Mouse (Mus musculus) v-Abl transformed pro-B cells (cell line): ENCODE measurements at regions not wholly inside any gene's neighbourhood (a gene's known extent, or its start where the extent isn't known, plus 50 kb on each side); places are given as distances from the start of the nearest gene placed in this dataset.

Experiments
- in situ Hi-C, 2 experiments: fragments of 400-800 bp; cut with MboI; formaldehyde crosslinking; loops; one replicate each; pipeline ENCODE4 v1.15.1; 2025; ENCODE audit not compliant: unreplicated experiment in 2 of 2

- in situ Hi-C loops, result no loop called here
These were observed 200.7 kb upstream of the Rnd3 start for GRCm38 (mm10) chr2:51349614-51350013.

- in situ Hi-C loops, result no loop called here
These were observed 199.9 kb upstream of the Rnd3 start for GRCm38 (mm10) chr2:51348774-51349173.

GRCm38 (mm10) chr2:51347086-51347485 lies 198.2 kb upstream of the Rnd3 start:
- in situ Hi-C loops, result no loop called here

GRCm38 (mm10) chr2:51342421-51342820 lies 193.5 kb upstream of the Rnd3 start:
- in situ Hi-C loops, result no loop called here

GRCm38 (mm10) chr2:51334437-51334836 lies 185.5 kb upstream of the Rnd3 start:
- in situ Hi-C loops, result no loop called here

- in situ Hi-C loops, result no loop called here
These were observed 178.2 kb upstream of the Rnd3 start for GRCm38 (mm10) chr2:51327081-51327480.

- in situ Hi-C loops, result no loop called here
These were observed 172.8 kb upstream of the Rnd3 start for GRCm38 (mm10) chr2:51321676-51322075.

- in situ Hi-C loops, result no loop called here
These were observed 167.5 kb upstream of the Rnd3 start for GRCm38 (mm10) chr2:51316452-51316851.

GRCm38 (mm10) chr2:51313414-51313813 lies 164.5 kb upstream of the Rnd3 start:
- in situ Hi-C loops, result no loop called here

GRCm38 (mm10) chr2:51306257-51306656 lies 157.3 kb upstream of the Rnd3 start:
- in situ Hi-C loops, result no loop called here

- in situ Hi-C loops, result no loop called here
These were observed 156.5 kb upstream of the Rnd3 start for GRCm38 (mm10) chr2:51305411-51305810.

- in situ Hi-C loops, result no loop called here
These were observed 155.8 kb upstream of the Rnd3 start for GRCm38 (mm10) chr2:51304694-51305093.

GRCm38 (mm10) chr2:51290659-51291260 lies 141.8 kb upstream of the Rnd3 start:
- in situ Hi-C loops, result no loop called here

- in situ Hi-C loops, result no loop called here
These were observed 139.8 kb upstream of the Rnd3 start for GRCm38 (mm10) chr2:51288678-51289077.

- in situ Hi-C loops, result no loop called here
These were observed 136.7 kb upstream of the Rnd3 start for GRCm38 (mm10) chr2:51285632-51286031.

- in situ Hi-C loops, result no loop called here
These were observed 135.9 kb upstream of the Rnd3 start for GRCm38 (mm10) chr2:51284781-51285225.

- in situ Hi-C loops, result no loop called here
These were observed 130.6 kb upstream of the Rnd3 start for GRCm38 (mm10) chr2:51279396-51280045.

- in situ Hi-C loops, result no loop called here
These were observed 129.9 kb upstream of the Rnd3 start for GRCm38 (mm10) chr2:51278824-51279223.

GRCm38 (mm10) chr2:51278356-51278755 lies 129.4 kb upstream of the Rnd3 start:
- in situ Hi-C loops, result no loop called here

- in situ Hi-C loops, result no loop called here
These were observed 127.7 kb upstream of the Rnd3 start for GRCm38 (mm10) chr2:51276591-51276990.

GRCm38 (mm10) chr2:51273300-51273699 lies 124.4 kb upstream of the Rnd3 start:
- in situ Hi-C loops, result no loop called here

- in situ Hi-C loops, result no loop called here
These were observed 119.6 kb upstream of the Rnd3 start for GRCm38 (mm10) chr2:51268532-51268931.
